Mouse (Mus musculus): Measurements from ENCODE around the gene Serinc5.

DNA sequence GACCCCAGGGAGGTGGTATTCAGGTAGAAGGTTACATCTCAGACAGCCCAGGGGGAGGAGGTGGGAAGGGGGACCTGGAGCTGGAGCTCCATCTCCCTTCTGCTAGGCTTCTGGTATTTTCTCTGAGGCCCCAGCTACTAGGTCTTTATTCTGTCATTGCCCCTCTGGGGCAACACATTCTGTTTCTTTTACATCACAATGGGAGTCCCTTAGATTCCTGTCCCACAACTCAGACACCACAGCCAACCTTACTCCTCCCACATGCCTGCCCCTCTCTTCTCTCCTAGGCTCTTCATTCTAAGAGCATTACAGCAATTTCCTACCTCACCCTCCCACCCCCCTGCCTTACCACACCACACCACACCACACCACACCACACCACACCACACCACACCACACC lies 34.8 kb upstream of the Serinc5 start, which contains the start of gene Spz1:
- TF ChIP-seq CTCF (conservative IDR thresholded peaks at IDR 0.05; ENCODE audit: insufficient read depth, insufficient read length, low read depth, low read length) (no peak), POLR2A (IDR thresholded peaks at IDR 0.05; ENCODE audit: low read depth, low read length) (no peak)
